Mouse (Mus musculus) telencephalon, adult 2 months (tissue): ENCODE results near the gene Pmpcb.
"Not testable (repeated sequence)": the region's sequence is repeated elsewhere in the genome, so short reads cannot be mapped to it uniquely, and the experiment has no call there.

Experiments
- DNase-seq: peaks from one replicate; pipeline ENCODE4 v3.0.0-alpha.2; 2011; ENCODE audit warnings: low read depth, low spot score

The Pmpcb gene

GRCm38 (mm10) chr5:21736956-21737585, at the start of gene Pmpcb:
TSS of gene Pmpcb (plus strand) at chr5:21737141.
- peak; percentile 63 for DNase-seq

- DNase-seq, result no peak
Observed at GRCm38 (mm10) chr5:21692230-21692629, 44.7 kb upstream of the Pmpcb start.

- DNase-seq, result no peak
Observed at GRCm38 (mm10) chr5:21693372-21693870, 43.5 kb upstream of the Pmpcb start.

GRCm38 (mm10) chr5:21694854-21695490, 42.0 kb upstream of the Pmpcb start:
- no peak for DNase-seq

- not testable (repeated sequence) for DNase-seq
Observed at GRCm38 (mm10) chr5:21699555-21699954, 37.4 kb upstream of the Pmpcb start.

- no peak for DNase-seq
Observed at GRCm38 (mm10) chr5:21700272-21700821, 36.6 kb upstream of the Pmpcb start.

- DNase-seq, result peak; percentile 59
Observed at GRCm38 (mm10) chr5:21700934-21701333, 36.0 kb upstream of the Pmpcb start.

GRCm38 (mm10) chr5:21701351-21702008, 35.5 kb upstream of the Pmpcb start, which contains the start of gene Napepld:
TSS of gene Napepld (minus strand) at chr5:21701396.
- peak; percentile 97 for DNase-seq

GRCm38 (mm10) chr5:21702009-21702364, 35.0 kb upstream of the Pmpcb start:
- DNase-seq, result no peak

- no peak for DNase-seq
Observed at GRCm38 (mm10) chr5:21702873-21703475, 34.0 kb upstream of the Pmpcb start.

GRCm38 (mm10) chr5:21703708-21704107, 33.2 kb upstream of the Pmpcb start:
- no peak for DNase-seq

- DNase-seq, result no peak
Observed at GRCm38 (mm10) chr5:21706546-21706945, 30.4 kb upstream of the Pmpcb start.

- not testable (repeated sequence) for DNase-seq
Observed at GRCm38 (mm10) chr5:21708011-21708410, 28.9 kb upstream of the Pmpcb start.

GRCm38 (mm10) chr5:21712127-21712715, 24.7 kb upstream of the Pmpcb start:
- DNase-seq, result no peak

- no peak for DNase-seq
Observed at GRCm38 (mm10) chr5:21714447-21714846, 22.5 kb upstream of the Pmpcb start.

GRCm38 (mm10) chr5:21717165-21717715, 19.7 kb upstream of the Pmpcb start:
- DNase-seq, result no peak

GRCm38 (mm10) chr5:21718546-21718945, 18.4 kb upstream of the Pmpcb start:
- no peak for DNase-seq

GRCm38 (mm10) chr5:21719209-21719608, 17.7 kb upstream of the Pmpcb start:
- DNase-seq, result no peak

GRCm38 (mm10) chr5:21724427-21724826, 12.5 kb upstream of the Pmpcb start:
- no peak for DNase-seq

GRCm38 (mm10) chr5:21724872-21725271, 12.1 kb upstream of the Pmpcb start:
- no peak for DNase-seq

GRCm38 (mm10) chr5:21729107-21729506, 7.8 kb upstream of the Pmpcb start:
- no peak for DNase-seq
